Mouse (Mus musculus) heart, embryonic 12.5 days (tissue): ENCODE data around the gene March9. TPM values are rescaled to one million over a fixed set of nuclear protein-coding genes. Genes with fewer than 3 reads are reported as not detected.
"Not testable (repeated sequence)": the region's sequence is repeated elsewhere in the genome, so short reads cannot be mapped to it uniquely, and the experiment has no call there.

Experiments
- ATAC-seq: fragments of 200-750 bp; cut with Nextera tagmentation; 2 replicates; pipeline ENCODE4 v1.8.0; 2017; ENCODE audit warnings: moderate TSS enrichment, moderate library complexity; ENCODE audit not compliant: insufficient number of reproducible peaks, low FRiP score
- H3K27ac ChIP-seq: fragments of 300-500 bp; sonication (generic); 2 replicates; pipeline ENCODE4 v1.5.1; 2016; ENCODE audit warnings: mild to moderate bottlenecking, moderate library complexity; ENCODE audit not compliant: poor library complexity, severe bottlenecking
- H3K27me3 ChIP-seq: fragments of 300-500 bp; sonication (generic); replicated peaks from 2 replicates; pipeline ENCODE4 v1.6.1; 2016; ENCODE audit warnings: mild to moderate bottlenecking, moderate library complexity
- H3K36me3 ChIP-seq: fragments of 300-500 bp; sonication (generic); 2 replicates; pipeline ENCODE4 v1.6.1; 2016; ENCODE audit warnings: mild to moderate bottlenecking, moderate library complexity
- H3K4me1 ChIP-seq: fragments of 300-500 bp; sonication (generic); replicated peaks from 2 replicates; pipeline ENCODE4 v1.6.1; 2016; ENCODE audit warnings: mild to moderate bottlenecking
- H3K4me2 ChIP-seq: fragments of 300-500 bp; sonication (generic); 2 replicates; pipeline ENCODE4 v1.6.1; 2016; ENCODE audit warnings: mild to moderate bottlenecking, moderate library complexity
- H3K4me3 ChIP-seq: fragments of 300-500 bp; sonication (generic); 2 replicates; pipeline ENCODE4 v1.5.1; 2016; ENCODE audit warnings: mild to moderate bottlenecking
- H3K9ac ChIP-seq: fragments of 300-500 bp; sonication (generic); 2 replicates; pipeline ENCODE4 v1.6.1; 2016; ENCODE audit warnings: mild to moderate bottlenecking, moderate library complexity
- H3K9me3 ChIP-seq: fragments of 300-500 bp; sonication (generic); replicated peaks from 2 replicates; pipeline ENCODE4 v1.6.1; 2016; ENCODE audit warnings: mild to moderate bottlenecking, moderate library complexity
- whole genome bisulfite sequencing: fragments of 180-500 bp; shearing (Covaris S2); methylation state at CpG from one replicate; pipeline ENCODE4 v1.1.7; 2016; 5-methylcytosine and 5-hydroxymethylcytosine counted together
- polyA plus RNA-seq: library from polyadenylated mRNA; unstranded; fragments of >200 nt; fragmentation: Nextera tagmentation; extraction: Ambion mirVana; gene quantifications from 2 replicates; pipeline ENCODE4 v1.2.1, GENCODE M21; 2016

March9 gene
- polyA plus RNA-seq, 1 experiment from 2014 or later = 0.28 TPM

GRCm38 (mm10) chr10:127078677-127079575 is 18.9 kb upstream of the March9 start:
- under 1% methylated on average over 28 of the region's 49 CpGs for WGBS
- Histone ChIP-seq H3K9ac (peak overlapping the region; percentile 52; the same call in 1 of the 2 replicates), H3K4me3 (peak overlapping the region; percentile 49), H3K9me3 (no peaks in the 10 kb centered on the region), H3K4me1 (peaks cover 31% of the 10 kb centered on the region), H3K36me3 (no peaks in the 10 kb centered on the region), H3K27me3 (peaks cover 92% of the 10 kb centered on the region), H3K27ac (no peak overlapping the region), H3K4me2 (peak overlapping the region; percentile 82)
- no peak for ATAC-seq

- Histone ChIP-seq H3K4me3 (no peak overlapping the region; the same call in 1 of the 2 replicates), H3K9ac (no peak overlapping the region)
- WGBS = 4% methylated on average over 12 of the region's 12 CpGs
Measured at GRCm38 (mm10) chr10:127078001-127078676, 18.2 kb upstream of the March9 start.

GRCm38 (mm10) chr10:127077515-127077914 is 17.5 kb upstream of the March9 start:
- WGBS = 8% methylated on average over 10 of the region's 10 CpGs
- peaks cover 31% of the 10 kb centered on the region for H3K4me1 ChIP-seq
- no peak overlapping the region for H3K27ac ChIP-seq
- H3K9me3 ChIP-seq = no peaks in the 10 kb centered on the region
- H3K36me3 ChIP-seq = no peaks in the 10 kb centered on the region
- ATAC-seq = no peak
- no peak overlapping the region for H3K4me3 ChIP-seq
- peaks cover 78% of the 10 kb centered on the region for H3K27me3 ChIP-seq
- no peak overlapping the region for H3K4me2 ChIP-seq
- no peak overlapping the region for H3K9ac ChIP-seq

More at GRCm38 (mm10) chr10:127078001-127078676, 18.2 kb upstream of the March9 start:
- ATAC-seq = no peak
- no peaks in the 10 kb centered on the region for H3K9me3 ChIP-seq
- H3K27me3 ChIP-seq = peaks cover 84% of the 10 kb centered on the region
- no peaks in the 10 kb centered on the region for H3K36me3 ChIP-seq
- H3K4me1 ChIP-seq = peaks cover 31% of the 10 kb centered on the region
- peak overlapping the region; percentile 82 for H3K4me2 ChIP-seq
- H3K27ac ChIP-seq = no peak overlapping the region

- Histone ChIP-seq H3K4me3 (no peak overlapping the region), H3K9me3 (no peaks in the 10 kb centered on the region), H3K27me3 (peaks cover 63% of the 10 kb centered on the region), H3K4me1 (peaks cover 23% of the 10 kb centered on the region), H3K9ac (no peak overlapping the region), H3K36me3 (no peaks in the 10 kb centered on the region), H3K4me2 (no peak overlapping the region), H3K27ac (no peak overlapping the region)
- WGBS = 43% methylated on average over 4 of the region's 4 CpGs
- ATAC-seq = no peak
Measured at GRCm38 (mm10) chr10:127076082-127076481, 16.1 kb upstream of the March9 start.

- no peaks in the 10 kb centered on the region for H3K36me3 ChIP-seq
- H3K9ac ChIP-seq = no peak overlapping the region
- 64% methylated on average over 8 of the region's 8 CpGs for WGBS
- no peak overlapping the region for H3K4me3 ChIP-seq
- H3K27me3 ChIP-seq = peaks cover 59% of the 10 kb centered on the region
- H3K27ac ChIP-seq = no peak overlapping the region
- peaks cover 24% of the 10 kb centered on the region for H3K4me1 ChIP-seq
- H3K9me3 ChIP-seq = no peaks in the 10 kb centered on the region
- no peak overlapping the region for H3K4me2 ChIP-seq
- ATAC-seq = no peak
Measured at GRCm38 (mm10) chr10:127075651-127076050, 15.7 kb upstream of the March9 start.

- Histone ChIP-seq H3K27me3 (peaks cover 53% of the 10 kb centered on the region), H3K9ac (no peak within 1 kb of the TSS), H3K27ac (no peak within 1 kb of the TSS), H3K4me2 (no peak within 1 kb of the TSS), H3K4me1 (peaks cover 24% of the 10 kb centered on the region), H3K36me3 (no peaks in the 10 kb centered on the region), H3K4me3 (no peak within 1 kb of the TSS), H3K9me3 (no peaks in the 10 kb centered on the region)
- no peak for ATAC-seq
- 55% methylated on average over 9 of the region's 9 CpGs for WGBS
Measured at GRCm38 (mm10) chr10:127075080-127075479, 15.1 kb upstream of the March9 start, which contains the start of gene Agap2. Gene Agap2, plus strand, starts transcription at chr10:127075284.

GRCm38 (mm10) chr10:127073981-127074380 is 14.0 kb upstream of the March9 start:
- no peak overlapping the region for H3K9ac ChIP-seq
- ATAC-seq = no peak
- no peak overlapping the region for H3K27ac ChIP-seq
- H3K27me3 ChIP-seq = peaks cover 42% of the 10 kb centered on the region
- H3K4me2 ChIP-seq = no peak overlapping the region
- peaks cover 18% of the 10 kb centered on the region for H3K4me1 ChIP-seq
- H3K4me3 ChIP-seq = no peak overlapping the region
- H3K36me3 ChIP-seq = no peaks in the 10 kb centered on the region
- 93% methylated on average over 1 of the region's 1 CpGs for WGBS
- H3K9me3 ChIP-seq = no peaks in the 10 kb centered on the region

GRCm38 (mm10) chr10:127072969-127073368 is 13.0 kb upstream of the March9 start:
- not testable (repeated sequence) for H3K27ac ChIP-seq, H3K9ac ChIP-seq, H3K36me3 ChIP-seq, ATAC-seq, H3K4me3 ChIP-seq, H3K4me2 ChIP-seq, H3K9me3 ChIP-seq
- WGBS = 81% methylated on average over 2 of the region's 2 CpGs
- peaks cover 32% of the 10 kb centered on the region for H3K27me3 ChIP-seq
- H3K4me1 ChIP-seq = peaks cover 19% of the 10 kb centered on the region

GRCm38 (mm10) chr10:127072270-127072669 is 12.3 kb upstream of the March9 start:
- H3K4me3 ChIP-seq, H3K4me2 ChIP-seq: not testable (repeated sequence)
- WGBS = 87% methylated on average over 4 of the region's 4 CpGs

GRCm38 (mm10) chr10:127071203-127071602 is 11.2 kb upstream of the March9 start:
- peak overlapping the region; percentile 87 for H3K4me2 ChIP-seq
- H3K9me3 ChIP-seq = no peaks in the 10 kb centered on the region
- no peak for ATAC-seq
- H3K4me1 ChIP-seq = peaks cover 19% of the 10 kb centered on the region
- H3K4me3 ChIP-seq = peak overlapping the region; percentile 86
- no peak overlapping the region for H3K9ac ChIP-seq
- H3K27ac ChIP-seq = no peak overlapping the region
- H3K36me3 ChIP-seq = peaks cover 26% of the 10 kb centered on the region
- H3K27me3 ChIP-seq = peaks cover 16% of the 10 kb centered on the region
- WGBS = 74% methylated on average over 9 of the region's 9 CpGs

More at GRCm38 (mm10) chr10:127072270-127072669, 12.3 kb upstream of the March9 start:
- H3K27me3 ChIP-seq = peaks cover 25% of the 10 kb centered on the region
- not testable (repeated sequence) for H3K9me3 ChIP-seq, H3K27ac ChIP-seq, ATAC-seq, H3K9ac ChIP-seq
- peaks cover 19% of the 10 kb centered on the region for H3K4me1 ChIP-seq
- peaks cover 15% of the 10 kb centered on the region for H3K36me3 ChIP-seq
